Mouse (Mus musculus): ENCODE measurements around the gene Iba57. TPM values are rescaled to one million over a fixed set of nuclear protein-coding genes. Genes with fewer than 3 reads are reported as not detected.

Gene Iba57
- polyA plus RNA-seq, 1 experiment from 2014 or later: 2.0 TPM

- Histone ChIP-seq H3K4me2 (replicated peaks; ENCODE audit: low read depth, low read length) (peak overlapping the region; percentile 59), H3K9me3 (ENCODE audit: control insufficient read depth, low read length) (no peaks in the 10 kb centered on the region), H3K27me3 (ENCODE audit: control insufficient read depth, insufficient read depth, low read length) (no peaks in the 10 kb centered on the region), H3K4me1 (replicated peaks; ENCODE audit: control insufficient read depth, insufficient read depth, low read length) (peaks cover 3% of the 10 kb centered on the region), H3K4me3 (ENCODE audit: low read depth, low read length) (peak overlapping the region; percentile 71), H3K36me3 (ENCODE audit: control insufficient read depth, insufficient read depth, low read length) (peaks cover 2% of the 10 kb centered on the region; the same call in 1 of the 2 replicates), H3K27ac (ENCODE audit: low read depth, low read length) (peak overlapping the region; percentile 94; the same call in 1 of the 2 replicates), H3K9ac (ENCODE audit: low read depth, low read length) (peak overlapping the region; percentile 54; the same call in 1 of the 2 replicates)
- DNase-seq (ENCODE audit: low spot score) (no peak), ATAC-seq (ENCODE audit: low FRiP score) (no peak; the same call in 1 of the 2 replicates)
- WGBS: 65% methylated on average over 9 of the region's 9 CpGs
These were observed 890 bp downstream of the Iba57 start for GRCm38 (mm10) chr11:59162443-59163254.

GRCm38 (mm10) chr11:59161398-59161797, 2.1 kb downstream of the Iba57 start:
- Histone ChIP-seq H3K4me1 (replicated peaks; ENCODE audit: control insufficient read depth, insufficient read depth, low read length) (peaks cover 3% of the 10 kb centered on the region), H3K27ac (ENCODE audit: low read depth, low read length) (no peak overlapping the region), H3K9ac (ENCODE audit: low read depth, low read length) (no peak overlapping the region), H3K27me3 (ENCODE audit: control insufficient read depth, insufficient read depth, low read length) (no peaks in the 10 kb centered on the region), H3K4me3 (ENCODE audit: low read depth, low read length) (no peak overlapping the region), H3K4me2 (replicated peaks; ENCODE audit: low read depth, low read length) (no peak overlapping the region), H3K36me3 (ENCODE audit: control insufficient read depth, insufficient read depth, low read length) (peaks cover 2% of the 10 kb centered on the region; the same call in 1 of the 2 replicates), H3K9me3 (ENCODE audit: control insufficient read depth, low read length) (no peaks in the 10 kb centered on the region)
- ATAC-seq (ENCODE audit: low FRiP score) (no peak), DNase-seq (ENCODE audit: low spot score) (no peak)
- 80% methylated on average over 5 of the region's 5 CpGs for WGBS

- no peak for ATAC-seq (ENCODE audit: low FRiP score)
- 93% methylated on average over 4 of the region's 4 CpGs for WGBS
These were observed 4.0 kb downstream of the Iba57 start for GRCm38 (mm10) chr11:59159558-59159957.

DNA sequence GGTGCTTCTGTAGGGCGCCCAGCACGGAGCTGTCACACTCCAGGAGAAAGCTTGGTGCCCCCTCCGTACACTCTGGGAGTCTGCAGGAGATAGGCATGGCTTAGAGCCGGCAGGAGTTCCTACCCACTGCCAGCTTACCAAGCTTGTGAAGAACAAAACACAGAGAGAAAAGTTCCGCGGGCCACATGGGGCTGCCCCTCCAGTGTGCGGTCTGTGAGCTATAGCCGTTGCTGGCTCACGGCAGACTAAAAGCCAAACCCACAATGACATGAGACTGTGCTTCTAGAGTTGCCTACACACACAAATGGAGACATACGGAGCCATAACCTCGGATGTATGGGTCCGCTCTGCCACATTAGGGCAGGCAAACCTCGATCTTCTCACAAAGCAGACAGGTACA, 4.4 kb downstream of the Iba57 start:
- Histone ChIP-seq H3K4me3 (ENCODE audit: low read depth, low read length) (no peak overlapping the region), H3K27ac (ENCODE audit: low read depth, low read length) (no peak overlapping the region), H3K9ac (ENCODE audit: low read depth, low read length) (no peak overlapping the region), H3K9me3 (ENCODE audit: control insufficient read depth, low read length) (no peaks in the 10 kb centered on the region), H3K4me1 (replicated peaks; ENCODE audit: control insufficient read depth, insufficient read depth, low read length) (peaks cover 3% of the 10 kb centered on the region), H3K27me3 (ENCODE audit: control insufficient read depth, insufficient read depth, low read length) (no peaks in the 10 kb centered on the region), H3K4me2 (replicated peaks; ENCODE audit: low read depth, low read length) (no peak overlapping the region), H3K36me3 (ENCODE audit: control insufficient read depth, insufficient read depth, low read length) (peaks cover 2% of the 10 kb centered on the region; the same call in 1 of the 2 replicates)
- ATAC-seq (ENCODE audit: low FRiP score) (no peak), DNase-seq (ENCODE audit: low spot score) (no peak)
- 93% methylated on average over 13 of the region's 13 CpGs for WGBS

More at GRCm38 (mm10) chr11:59159558-59159957, 4.0 kb downstream of the Iba57 start:
- Histone ChIP-seq H3K27ac (ENCODE audit: low read depth, low read length) (no peak overlapping the region), H3K9me3 (ENCODE audit: control insufficient read depth, low read length) (no peaks in the 10 kb centered on the region), H3K4me1 (replicated peaks; ENCODE audit: control insufficient read depth, insufficient read depth, low read length) (peaks cover 3% of the 10 kb centered on the region), H3K9ac (ENCODE audit: low read depth, low read length) (no peak overlapping the region), H3K27me3 (ENCODE audit: control insufficient read depth, insufficient read depth, low read length) (no peaks in the 10 kb centered on the region), H3K4me3 (ENCODE audit: low read depth, low read length) (no peak overlapping the region), H3K4me2 (replicated peaks; ENCODE audit: low read depth, low read length) (no peak overlapping the region), H3K36me3 (ENCODE audit: control insufficient read depth, insufficient read depth, low read length) (peaks cover 2% of the 10 kb centered on the region; the same call in 1 of the 2 replicates)
- no peak for DNase-seq (ENCODE audit: low spot score)

DNA sequence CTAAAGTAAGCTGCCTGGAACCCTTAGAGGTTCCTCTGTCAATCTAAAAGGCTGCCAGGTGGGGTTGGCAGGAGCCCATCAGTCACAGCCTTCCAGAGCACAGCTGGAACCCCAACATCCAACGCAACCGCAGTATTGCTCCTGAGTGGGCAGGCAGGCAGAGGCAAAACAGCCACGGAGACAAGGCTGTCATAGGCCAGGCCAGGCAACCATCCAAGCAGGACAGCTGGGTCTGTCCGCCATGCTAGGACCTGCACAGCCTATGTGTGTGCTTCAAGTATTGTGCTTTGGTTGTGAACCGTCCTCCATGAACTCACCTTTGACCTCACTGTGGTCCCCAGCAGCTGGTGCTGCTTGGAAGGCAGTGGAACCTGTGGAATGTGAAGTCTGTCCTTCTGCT, 7.6 kb downstream of the Iba57 start:
- H3K4me2 ChIP-seq (replicated peaks; ENCODE audit: low read depth, low read length): no peak overlapping the region
- 88% methylated on average over 5 of the region's 5 CpGs for WGBS
- no peak overlapping the region for H3K9ac ChIP-seq (ENCODE audit: low read depth, low read length)
- no peak overlapping the region for H3K27ac ChIP-seq (ENCODE audit: low read depth, low read length)
- no peak overlapping the region for H3K4me3 ChIP-seq (ENCODE audit: low read depth, low read length)
- DNase-seq (ENCODE audit: low spot score): no peak
- peaks cover 2% of the 10 kb centered on the region; the same call in 1 of the 2 replicates for H3K36me3 ChIP-seq (ENCODE audit: control insufficient read depth, insufficient read depth, low read length)
- no peaks in the 10 kb centered on the region for H3K4me1 ChIP-seq (replicated peaks; ENCODE audit: control insufficient read depth, insufficient read depth, low read length)
- no peak for ATAC-seq (ENCODE audit: low FRiP score)
- H3K27me3 ChIP-seq (ENCODE audit: control insufficient read depth, insufficient read depth, low read length): no peaks in the 10 kb centered on the region
- no peaks in the 10 kb centered on the region for H3K9me3 ChIP-seq (ENCODE audit: control insufficient read depth, low read length)

DNA sequence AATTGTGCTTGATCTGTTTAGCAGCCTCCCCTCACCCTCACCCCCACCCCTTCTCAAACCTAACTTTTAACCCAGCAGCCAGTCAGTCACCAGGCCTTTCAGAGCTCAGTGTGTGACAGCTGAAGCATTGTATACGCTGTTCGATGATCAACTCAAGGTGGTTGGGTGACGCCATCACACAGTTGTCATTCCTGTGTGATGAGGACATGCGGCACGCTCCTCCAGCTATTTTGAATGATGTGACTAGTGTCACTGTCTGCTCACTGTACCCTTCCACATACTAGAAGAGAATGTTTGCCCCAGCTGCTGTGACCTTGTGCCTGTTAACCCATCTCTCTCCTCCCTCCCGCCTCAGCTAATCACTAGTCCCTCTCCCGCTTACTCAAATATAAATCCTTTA, 9.3 kb downstream of the Iba57 start:
- H3K27me3 ChIP-seq (ENCODE audit: control insufficient read depth, insufficient read depth, low read length): no peaks in the 10 kb centered on the region
- no peak overlapping the region for H3K4me3 ChIP-seq (ENCODE audit: low read depth, low read length)
- no peak overlapping the region for H3K9ac ChIP-seq (ENCODE audit: low read depth, low read length)
- H3K36me3 ChIP-seq (ENCODE audit: control insufficient read depth, insufficient read depth, low read length): peaks cover 2% of the 10 kb centered on the region; the same call in 1 of the 2 replicates
- DNase-seq (ENCODE audit: low spot score): no peak
- no peaks in the 10 kb centered on the region for H3K4me1 ChIP-seq (replicated peaks; ENCODE audit: control insufficient read depth, insufficient read depth, low read length)
- WGBS: 92% methylated on average over 7 of the region's 7 CpGs
- no peak overlapping the region for H3K4me2 ChIP-seq (replicated peaks; ENCODE audit: low read depth, low read length)
- no peak overlapping the region for H3K27ac ChIP-seq (ENCODE audit: low read depth, low read length)
- no peak for ATAC-seq (ENCODE audit: low FRiP score)
- no peaks in the 10 kb centered on the region for H3K9me3 ChIP-seq (ENCODE audit: control insufficient read depth, low read length)

- no peak for ATAC-seq (ENCODE audit: low FRiP score)
- Histone ChIP-seq H3K4me1 (replicated peaks; ENCODE audit: control insufficient read depth, insufficient read depth, low read length) (no peaks in the 10 kb centered on the region), H3K27me3 (ENCODE audit: control insufficient read depth, insufficient read depth, low read length) (no peaks in the 10 kb centered on the region), H3K4me3 (ENCODE audit: low read depth, low read length) (no peak overlapping the region), H3K4me2 (replicated peaks; ENCODE audit: low read depth, low read length) (no peak overlapping the region), H3K36me3 (ENCODE audit: control insufficient read depth, insufficient read depth, low read length) (no peaks in the 10 kb centered on the region), H3K9ac (ENCODE audit: low read depth, low read length) (no peak overlapping the region), H3K9me3 (ENCODE audit: control insufficient read depth, low read length) (no peaks in the 10 kb centered on the region), H3K27ac (ENCODE audit: low read depth, low read length) (no peak overlapping the region)
- 29% methylated on average over 3 of the region's 3 CpGs for WGBS
- DNase-seq (ENCODE audit: low spot score): no peak
These were observed 11.8 kb downstream of the Iba57 start for GRCm38 (mm10) chr11:59151729-59152128.

DNA sequence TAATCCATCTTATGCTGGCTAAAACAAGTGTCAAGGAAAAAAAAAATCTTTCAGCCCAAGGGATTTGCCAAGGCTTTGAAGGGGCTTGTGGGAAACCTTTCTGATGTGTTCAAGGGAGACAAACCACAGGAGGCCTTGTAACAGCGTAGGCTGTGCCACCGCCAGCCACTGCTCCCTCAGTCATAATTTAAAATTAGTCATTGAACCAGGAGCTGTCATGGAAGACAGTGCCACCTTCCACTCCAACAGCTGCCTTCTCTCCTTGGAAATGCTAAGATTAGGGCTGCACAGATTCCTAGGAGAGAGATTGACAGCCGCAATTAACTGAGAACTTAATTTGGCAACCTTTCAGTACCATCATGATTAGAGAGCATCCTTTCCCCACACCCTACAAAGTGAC, 14.2 kb downstream of the Iba57 start:
- H3K27me3 ChIP-seq (ENCODE audit: control insufficient read depth, insufficient read depth, low read length): no peaks in the 10 kb centered on the region
- H3K9ac ChIP-seq (ENCODE audit: low read depth, low read length): no peak overlapping the region
- 76% methylated on average over 3 of the region's 3 CpGs for WGBS
- no peak for ATAC-seq (ENCODE audit: low FRiP score)
- H3K4me3 ChIP-seq (ENCODE audit: low read depth, low read length): no peak overlapping the region
- no peaks in the 10 kb centered on the region for H3K36me3 ChIP-seq (ENCODE audit: control insufficient read depth, insufficient read depth, low read length)
- H3K9me3 ChIP-seq (ENCODE audit: control insufficient read depth, low read length): no peaks in the 10 kb centered on the region
- H3K27ac ChIP-seq (ENCODE audit: low read depth, low read length): no peak overlapping the region
- H3K4me1 ChIP-seq (replicated peaks; ENCODE audit: control insufficient read depth, insufficient read depth, low read length): no peaks in the 10 kb centered on the region
- no peak for DNase-seq (ENCODE audit: low spot score)
- no peak overlapping the region for H3K4me2 ChIP-seq (replicated peaks; ENCODE audit: low read depth, low read length)

- no peak overlapping the region for H3K9ac ChIP-seq (ENCODE audit: low read depth, low read length)
- ATAC-seq (ENCODE audit: low FRiP score): no peak
- H3K4me3 ChIP-seq (ENCODE audit: low read depth, low read length): no peak overlapping the region
- no peaks in the 10 kb centered on the region for H3K9me3 ChIP-seq (ENCODE audit: control insufficient read depth, low read length)
- WGBS: 77% methylated on average over 5 of the region's 5 CpGs
- peaks cover under 1% of the 10 kb centered on the region; the same call in 1 of the 2 replicates for H3K27me3 ChIP-seq (ENCODE audit: control insufficient read depth, insufficient read depth, low read length)
- no peaks in the 10 kb centered on the region for H3K4me1 ChIP-seq (replicated peaks; ENCODE audit: control insufficient read depth, insufficient read depth, low read length)
- no peaks in the 10 kb centered on the region for H3K36me3 ChIP-seq (ENCODE audit: control insufficient read depth, insufficient read depth, low read length)
- H3K4me2 ChIP-seq (replicated peaks; ENCODE audit: low read depth, low read length): no peak overlapping the region
- H3K27ac ChIP-seq (ENCODE audit: low read depth, low read length): no peak overlapping the region
- no peak for DNase-seq (ENCODE audit: low spot score)
These were observed 20.6 kb downstream of the Iba57 start for GRCm38 (mm10) chr11:59142962-59143361.
